Mouse (Mus musculus): ENCODE results near the gene Alkbh6.

Alkbh6 gene

GRCm38 (mm10) chr7:30308076-30309005 is at the start of gene Alkbh6:
Gene Alkbh6, plus strand, starts transcription at chr7:30308717.
- peak; percentile 87 for DNase-seq (ENCODE audit: low spot score)

GRCm38 (mm10) chr7:30265041-30265440 is 43.5 kb upstream of the Alkbh6 start:
- no peak for DNase-seq (ENCODE audit: low spot score)

- no peak for DNase-seq (ENCODE audit: low spot score)
Observed at GRCm38 (mm10) chr7:30265531-30265930, 43.0 kb upstream of the Alkbh6 start.

GRCm38 (mm10) chr7:30265935-30266334 is 42.6 kb upstream of the Alkbh6 start:
- no peak for DNase-seq (ENCODE audit: low spot score)

GRCm38 (mm10) chr7:30266780-30267179 is 41.7 kb upstream of the Alkbh6 start:
- no peak for DNase-seq (ENCODE audit: low spot score)

GRCm38 (mm10) chr7:30269641-30270040 is 38.9 kb upstream of the Alkbh6 start:
- DNase-seq (ENCODE audit: low spot score), result no peak

- no peak for DNase-seq (ENCODE audit: low spot score)
Observed at GRCm38 (mm10) chr7:30274383-30274782, 34.1 kb upstream of the Alkbh6 start.

- no peak for DNase-seq (ENCODE audit: low spot score)
Observed at GRCm38 (mm10) chr7:30278911-30279310, 29.6 kb upstream of the Alkbh6 start.

- no peak for DNase-seq (ENCODE audit: low spot score)
Observed at GRCm38 (mm10) chr7:30279536-30279935, 29.0 kb upstream of the Alkbh6 start.

GRCm38 (mm10) chr7:30279951-30280669 is 28.4 kb upstream of the Alkbh6 start, which contains the start of the genes Thap8 and Wdr62:
Gene Thap8, plus strand, starts transcription at chr7:30280094.
Gene Wdr62, minus strand, starts transcription at chr7:30280419.
- peak; percentile 90 for DNase-seq (ENCODE audit: low spot score)

- peak; percentile 79 for DNase-seq (ENCODE audit: low spot score)
Observed at GRCm38 (mm10) chr7:30280670-30281138, 27.8 kb upstream of the Alkbh6 start.

- DNase-seq (ENCODE audit: low spot score), result no peak
Observed at GRCm38 (mm10) chr7:30281522-30281921, 27.0 kb upstream of the Alkbh6 start.

- DNase-seq (ENCODE audit: low spot score), result no peak
Observed at GRCm38 (mm10) chr7:30282740-30283139, 25.8 kb upstream of the Alkbh6 start.

- DNase-seq (ENCODE audit: low spot score), result no peak
Observed at GRCm38 (mm10) chr7:30286701-30287410, 21.7 kb upstream of the Alkbh6 start.

- no peak for DNase-seq (ENCODE audit: low spot score)
Observed at GRCm38 (mm10) chr7:30288046-30288445, 20.5 kb upstream of the Alkbh6 start.

- DNase-seq (ENCODE audit: low spot score), result no peak
Observed at GRCm38 (mm10) chr7:30289071-30289713, 19.3 kb upstream of the Alkbh6 start.

- DNase-seq (ENCODE audit: low spot score), result no peak
Observed at GRCm38 (mm10) chr7:30289714-30290399, 18.7 kb upstream of the Alkbh6 start.

- DNase-seq (ENCODE audit: low spot score), result peak; percentile 75
Observed at GRCm38 (mm10) chr7:30291215-30292131, 17.0 kb upstream of the Alkbh6 start, which contains the start of gene Clip3. Gene Clip3, plus strand, starts transcription at chr7:30291728.

GRCm38 (mm10) chr7:30293795-30294194 is 14.7 kb upstream of the Alkbh6 start:
- DNase-seq (ENCODE audit: low spot score), result peak; percentile 32

GRCm38 (mm10) chr7:30294296-30294695 is 14.2 kb upstream of the Alkbh6 start:
- no peak for DNase-seq (ENCODE audit: low spot score)
